Mouse (Mus musculus) brain, embryonic 14.5 days (tissue): Measurements from ENCODE around the gene Fam89b.

Experiments used
- CTCF ChIP-seq: fragments of 200-500 bp; IDR thresholded peaks from 2 replicates; pipeline ENCODE4 v1.5.1; 2012; ENCODE audit warnings: inconsistent platforms, mild to moderate bottlenecking, moderate library complexity, borderline replicate concordance; ENCODE audit not compliant: insufficient read depth, insufficient read length; ENCODE audit errors: extremely low read depth
- POLR2A ChIP-seq: fragments of 200-500 bp; IDR thresholded peaks from 2 replicates; pipeline ENCODE4 v1.6.1; 2012; ENCODE audit warnings: mild to moderate bottlenecking, inconsistent platforms, borderline replicate concordance; ENCODE audit not compliant: poor library complexity, insufficient read depth, insufficient read length, severe bottlenecking; ENCODE audit errors: extremely low read depth

DNA sequence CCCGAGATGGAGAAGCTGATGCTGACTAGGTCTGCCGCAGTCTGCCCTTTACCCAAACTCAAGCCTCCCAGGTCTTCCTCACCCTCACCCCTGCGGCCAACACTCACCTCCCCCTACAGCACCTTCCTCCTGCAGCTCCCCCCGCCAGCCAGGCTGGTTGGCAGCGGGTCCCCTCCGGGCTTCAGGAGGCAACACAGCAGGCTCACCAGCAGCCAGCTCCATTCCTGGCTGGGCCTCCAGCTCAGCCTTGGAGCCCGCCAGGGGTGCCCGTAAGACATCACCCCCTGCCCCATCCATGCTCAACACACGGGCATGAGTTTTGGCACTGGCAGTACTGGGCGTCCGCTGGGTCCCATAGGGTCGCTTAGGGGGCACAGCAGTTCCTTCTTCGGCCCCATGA lies 44.5 kb downstream of the Fam89b start:
- TF ChIP-seq POLR2A = no peak
- no peak for TF ChIP-seq CTCF
